Mouse (Mus musculus) small intestine, adult 2 months (tissue): ENCODE data around the gene Adm2. TPM values are rescaled to one million over a fixed set of nuclear protein-coding genes. Genes with fewer than 3 reads are reported as not detected.
A peak's percentile ranks its signal among the peaks of the same experiment; 100 is the strongest.

Experiments used
- H3K27ac ChIP-seq: fragments of 200-500 bp; 2 replicates; pipeline ENCODE4 v1.5.1; 2012; ENCODE audit warnings: low read depth, low read length, control low read depth, inconsistent platforms; ENCODE audit not compliant: insufficient read depth
- H3K27me3 ChIP-seq: fragments of 200-500 bp; 2 replicates; pipeline ENCODE4 v1.6.1; 2012; ENCODE audit warnings: mild to moderate bottlenecking, moderate library complexity, low read length, inconsistent platforms; ENCODE audit not compliant: control insufficient read depth, insufficient read depth
- H3K36me3 ChIP-seq: fragments of 200-500 bp; 2 replicates; pipeline ENCODE4 v1.6.1; 2012; ENCODE audit warnings: mild to moderate bottlenecking, low read length, control low read depth, inconsistent platforms; ENCODE audit not compliant: control insufficient read depth, insufficient read depth
- H3K4me1 ChIP-seq: fragments of 200-500 bp; 2 replicates; pipeline ENCODE4 v1.6.1; 2012; ENCODE audit warnings: low read length, inconsistent platforms, mixed read lengths; ENCODE audit not compliant: control insufficient read depth, insufficient read depth, insufficient read length
- H3K4me3 ChIP-seq: fragments of 200-500 bp; 2 replicates; pipeline ENCODE4 v1.5.1; 2012; ENCODE audit warnings: low read depth, mild to moderate bottlenecking, control low read depth, inconsistent platforms, low read length, moderate library complexity
- CTCF ChIP-seq: fragments of 200-500 bp; IDR thresholded peaks from 2 replicates; pipeline ENCODE4 v1.5.1; 2012; ENCODE audit warnings: low read depth, mild to moderate bottlenecking, control low read depth, inconsistent platforms, low read length, moderate library complexity, mixed read lengths; ENCODE audit not compliant: insufficient replicate concordance, insufficient read length; ENCODE audit errors: extremely low read depth
- POLR2A ChIP-seq: fragments of 200-500 bp; IDR thresholded peaks from 2 replicates; pipeline ENCODE4 v1.6.1; 2012; ENCODE audit warnings: low read depth, mild to moderate bottlenecking, control low read depth, inconsistent platforms, low read length, moderate library complexity
- WGBS: fragments of 180-500 bp; shearing (Covaris S2); methylation state at CpG from one replicate; pipeline ENCODE4 v1.1.7; 2018; 5-methylcytosine and 5-hydroxymethylcytosine counted together
- polyA plus RNA-seq: library from polyadenylated mRNA; depleted of rRNA; stranded (reverse); fragments of >200 nt; gene quantifications from 2 replicates; pipeline ENCODE4 v1.2.3, GENCODE M21; 2012; rRNA removed

Adm2 gene
- polyA plus RNA-seq, result 0.98 and 5.4 TPM in 2 replicates

GRCm38 (mm10) chr15:89322670-89323522, at the start of gene Adm2:
Gene Adm2, plus strand, starts transcription at chr15:89322720.
- H3K27ac ChIP-seq, result no peak within 1 kb of the TSS
- WGBS, result 12% methylated on average over 26 of the region's 26 CpGs
- no peaks in the 10 kb centered on the region for H3K36me3 ChIP-seq
- no peak for TF ChIP-seq POLR2A
- no peak for TF ChIP-seq CTCF
- peaks cover 8% of the 10 kb centered on the region for H3K4me1 ChIP-seq
- H3K27me3 ChIP-seq, result peaks cover 9% of the 10 kb centered on the region; the same call in 1 of the 2 replicates
- H3K4me3 ChIP-seq, result peak within 1 kb of the TSS; percentile 28

- peaks cover 39% of the 10 kb centered on the region for H3K36me3 ChIP-seq
- TF ChIP-seq CTCF (no peak), POLR2A (no peak)
- H3K4me1 ChIP-seq, result no peaks in the 10 kb centered on the region
- no peak overlapping the region for H3K27ac ChIP-seq
- no peaks in the 10 kb centered on the region for H3K27me3 ChIP-seq
- no peak overlapping the region for H3K4me3 ChIP-seq
- 95% methylated on average over 3 of the region's 3 CpGs for WGBS
Observed at GRCm38 (mm10) chr15:89275497-89275896, 47.0 kb upstream of the Adm2 start.

- H3K4me1 ChIP-seq, result no peaks in the 10 kb centered on the region
- no peak overlapping the region for H3K27ac ChIP-seq
- 91% methylated on average over 4 of the region's 4 CpGs for WGBS
- H3K4me3 ChIP-seq, result no peak overlapping the region
- H3K36me3 ChIP-seq, result peaks cover 41% of the 10 kb centered on the region
- no peaks in the 10 kb centered on the region for H3K27me3 ChIP-seq
- no peak for TF ChIP-seq POLR2A
- TF ChIP-seq CTCF, result no peak
Observed at GRCm38 (mm10) chr15:89277366-89277765, 45.2 kb upstream of the Adm2 start.

GRCm38 (mm10) chr15:89282546-89282945, 40.0 kb upstream of the Adm2 start:
- H3K4me3 ChIP-seq, result no peak overlapping the region
- TF ChIP-seq POLR2A, result no peak
- no peak for TF ChIP-seq CTCF
- no peaks in the 10 kb centered on the region for H3K4me1 ChIP-seq
- H3K27me3 ChIP-seq, result no peaks in the 10 kb centered on the region
- no peak overlapping the region for H3K27ac ChIP-seq
- peaks cover 40% of the 10 kb centered on the region for H3K36me3 ChIP-seq
- WGBS, result 87% methylated on average over 6 of the region's 6 CpGs

- Histone ChIP-seq H3K4me3 (no peak overlapping the region), H3K36me3 (peaks cover 44% of the 10 kb centered on the region), H3K27ac (no peak overlapping the region), H3K4me1 (no peaks in the 10 kb centered on the region), H3K27me3 (no peaks in the 10 kb centered on the region)
- WGBS, result 70% methylated on average over 2 of the region's 2 CpGs
- TF ChIP-seq POLR2A, result no peak
- TF ChIP-seq CTCF, result no peak
Observed at GRCm38 (mm10) chr15:89284094-89284493, 38.4 kb upstream of the Adm2 start.

GRCm38 (mm10) chr15:89285004-89285403, 37.5 kb upstream of the Adm2 start:
- no peak overlapping the region for H3K4me3 ChIP-seq
- H3K27ac ChIP-seq, result no peak overlapping the region
- H3K27me3 ChIP-seq, result no peaks in the 10 kb centered on the region
- no peaks in the 10 kb centered on the region for H3K4me1 ChIP-seq
- no peak for TF ChIP-seq CTCF
- no peak for TF ChIP-seq POLR2A
- H3K36me3 ChIP-seq, result peaks cover 48% of the 10 kb centered on the region

- H3K4me1 ChIP-seq, result no peaks in the 10 kb centered on the region
- no peaks in the 10 kb centered on the region for H3K27me3 ChIP-seq
- peaks cover 45% of the 10 kb centered on the region for H3K36me3 ChIP-seq
- H3K4me3 ChIP-seq, result no peak overlapping the region
- H3K27ac ChIP-seq, result no peak overlapping the region
- 93% methylated on average over 5 of the region's 5 CpGs for WGBS
- TF ChIP-seq CTCF (no peak), POLR2A (no peak)
Observed at GRCm38 (mm10) chr15:89285478-89285877, 37.0 kb upstream of the Adm2 start.
